Mouse (Mus musculus): ENCODE data around the gene Elovl6. TPM values are rescaled to one million over a fixed set of nuclear protein-coding genes. Genes with fewer than 3 reads are reported as not detected.

Elovl6 gene
- total and polyA plus RNA-seq, 2 experiments from 2014 or later = 39.1 to 46.9 TPM

GRCm38 (mm10) chr3:129634260-129634901 is 102.2 kb downstream of the Elovl6 start:
- TF ChIP-seq CTCF (IDR thresholded peaks at IDR 0.05; ENCODE audit: low read depth) = peak; percentile 64
- H3K27me3 ChIP-seq (ENCODE audit: insufficient read depth, low read length) = no peaks in the 10 kb centered on the region
- no peaks in the 10 kb centered on the region for H3K9me3 ChIP-seq (ENCODE audit: low read length)
- no peaks in the 10 kb centered on the region for H3K4me1 ChIP-seq (ENCODE audit: insufficient read depth)
- ATAC-seq (peak; percentile 82), DNase-seq (peak; percentile 60)
- H3K9ac ChIP-seq = no peak overlapping the region
- no peak overlapping the region for H3K27ac ChIP-seq (ENCODE audit: low read depth, low read length)
- H3K4me3 ChIP-seq (ENCODE audit: low read depth, low read length) = no peak overlapping the region
- WGBS = 82% methylated on average over 11 of the region's 11 CpGs
- H3K36me3 ChIP-seq (ENCODE audit: insufficient read depth) = peaks cover 20% of the 10 kb centered on the region
- no peak overlapping the region for H3K4me2 ChIP-seq (ENCODE audit: low read depth)

- Histone ChIP-seq H3K27me3 (ENCODE audit: insufficient read depth, low read length) (no peaks in the 10 kb centered on the region), H3K4me2 (ENCODE audit: low read depth) (no peak overlapping the region), H3K9ac (no peak overlapping the region), H3K27ac (ENCODE audit: low read depth, low read length) (no peak overlapping the region), H3K36me3 (ENCODE audit: insufficient read depth) (peaks cover 11% of the 10 kb centered on the region; the same call in 1 of the 2 replicates), H3K9me3 (ENCODE audit: low read length) (no peaks in the 10 kb centered on the region), H3K4me3 (ENCODE audit: low read depth, low read length) (no peak overlapping the region), H3K4me1 (ENCODE audit: insufficient read depth) (no peaks in the 10 kb centered on the region)
- 87% methylated on average over 6 of the region's 6 CpGs for whole genome bisulfite sequencing
- TF ChIP-seq CTCF (IDR thresholded peaks at IDR 0.05; ENCODE audit: low read depth) = no peak
- ATAC-seq = no peak
- DNase-seq = no peak
Measured at GRCm38 (mm10) chr3:129637446-129637845, 105.3 kb downstream of the Elovl6 start.

- H3K4me1 ChIP-seq (ENCODE audit: insufficient read depth) = no peaks in the 10 kb centered on the region
- 0 out of 2 replicates have a peak, but pooled peaks cover 3% of the 10 kb centered on the region for H3K36me3 ChIP-seq (ENCODE audit: insufficient read depth)
- WGBS = 50% methylated on average over 5 of the region's 5 CpGs
- ATAC-seq (no peak), DNase-seq (no peak)
- no peak overlapping the region for H3K27ac ChIP-seq (ENCODE audit: low read depth, low read length)
- H3K9me3 ChIP-seq (ENCODE audit: low read length) = no peaks in the 10 kb centered on the region
- H3K9ac ChIP-seq = no peak overlapping the region
- no peak for TF ChIP-seq CTCF (IDR thresholded peaks at IDR 0.05; ENCODE audit: low read depth)
- no peaks in the 10 kb centered on the region for H3K27me3 ChIP-seq (ENCODE audit: insufficient read depth, low read length)
- H3K4me2 ChIP-seq (ENCODE audit: low read depth) = no peak overlapping the region
- H3K4me3 ChIP-seq (ENCODE audit: low read depth, low read length) = no peak overlapping the region
Measured at GRCm38 (mm10) chr3:129639701-129640100, 107.5 kb downstream of the Elovl6 start.

GRCm38 (mm10) chr3:129640211-129641000 is 108.3 kb downstream of the Elovl6 start:
- H3K4me1 ChIP-seq (ENCODE audit: insufficient read depth) = no peaks in the 10 kb centered on the region
- H3K4me3 ChIP-seq (ENCODE audit: low read depth, low read length) = no peak overlapping the region
- ATAC-seq (peak; percentile 90), DNase-seq (peak; percentile 46)
- no peak overlapping the region for H3K4me2 ChIP-seq (ENCODE audit: low read depth)
- H3K27ac ChIP-seq (ENCODE audit: low read depth, low read length) = no peak overlapping the region
- H3K36me3 ChIP-seq (ENCODE audit: insufficient read depth) = 0 out of 2 replicates have a peak, but pooled peaks cover 3% of the 10 kb centered on the region
- H3K9ac ChIP-seq = no peak overlapping the region
- no peaks in the 10 kb centered on the region for H3K9me3 ChIP-seq (ENCODE audit: low read length)
- TF ChIP-seq CTCF (IDR thresholded peaks at IDR 0.05; ENCODE audit: low read depth) = no peak
- WGBS = 39% methylated on average over 10 of the region's 10 CpGs
- no peaks in the 10 kb centered on the region for H3K27me3 ChIP-seq (ENCODE audit: insufficient read depth, low read length)

- no peak overlapping the region for H3K9ac ChIP-seq
- TF ChIP-seq CTCF (IDR thresholded peaks at IDR 0.05; ENCODE audit: low read depth) = no peak
- 80% methylated on average over 7 of the region's 7 CpGs for WGBS
Measured at GRCm38 (mm10) chr3:129641621-129642020, 109.5 kb downstream of the Elovl6 start.

GRCm38 (mm10) chr3:129645409-129645808 is 113.3 kb downstream of the Elovl6 start:
- no peak overlapping the region for H3K4me3 ChIP-seq (ENCODE audit: low read depth, low read length)
- no peaks in the 10 kb centered on the region for H3K9me3 ChIP-seq (ENCODE audit: low read length)
- WGBS = 74% methylated on average over 3 of the region's 3 CpGs
- no peak for TF ChIP-seq CTCF (IDR thresholded peaks at IDR 0.05; ENCODE audit: low read depth)
- H3K9ac ChIP-seq = no peak overlapping the region
- ATAC-seq (no peak), DNase-seq (no peak)
- no peak overlapping the region for H3K4me2 ChIP-seq (ENCODE audit: low read depth)
- no peak overlapping the region for H3K27ac ChIP-seq (ENCODE audit: low read depth, low read length)
- H3K4me1 ChIP-seq (ENCODE audit: insufficient read depth) = no peaks in the 10 kb centered on the region
- H3K36me3 ChIP-seq (ENCODE audit: insufficient read depth) = no peaks in the 10 kb centered on the region
- no peaks in the 10 kb centered on the region for H3K27me3 ChIP-seq (ENCODE audit: insufficient read depth, low read length)

More at GRCm38 (mm10) chr3:129641621-129642020, 109.5 kb downstream of the Elovl6 start:
- Histone ChIP-seq H3K27me3 (ENCODE audit: insufficient read depth, low read length) (no peaks in the 10 kb centered on the region), H3K36me3 (ENCODE audit: insufficient read depth) (no peaks in the 10 kb centered on the region), H3K27ac (ENCODE audit: low read depth, low read length) (no peak overlapping the region), H3K9me3 (ENCODE audit: low read length) (no peaks in the 10 kb centered on the region), H3K4me2 (ENCODE audit: low read depth) (no peak overlapping the region), H3K4me3 (ENCODE audit: low read depth, low read length) (no peak overlapping the region), H3K4me1 (ENCODE audit: insufficient read depth) (no peaks in the 10 kb centered on the region)
- DNase-seq = no peak
- ATAC-seq = no peak

- no peaks in the 10 kb centered on the region for H3K27me3 ChIP-seq (ENCODE audit: insufficient read depth, low read length)
- no peak overlapping the region for H3K4me2 ChIP-seq (ENCODE audit: low read depth)
- H3K36me3 ChIP-seq (ENCODE audit: insufficient read depth) = no peaks in the 10 kb centered on the region
- no peak overlapping the region for H3K9ac ChIP-seq
- H3K4me1 ChIP-seq (ENCODE audit: insufficient read depth) = no peaks in the 10 kb centered on the region
- no peak for ATAC-seq
- 77% methylated on average over 5 of the region's 5 CpGs for WGBS
- H3K27ac ChIP-seq (ENCODE audit: low read depth, low read length) = no peak overlapping the region
- DNase-seq = no peak
- no peak for TF ChIP-seq CTCF (IDR thresholded peaks at IDR 0.05; ENCODE audit: low read depth)
- no peak overlapping the region for H3K4me3 ChIP-seq (ENCODE audit: low read depth, low read length)
- H3K9me3 ChIP-seq (ENCODE audit: low read length) = no peaks in the 10 kb centered on the region
Measured at GRCm38 (mm10) chr3:129646781-129647180, 114.6 kb downstream of the Elovl6 start.
